Mouse (Mus musculus) kidney, adult 2 months (tissue): ENCODE measurements at regions not wholly inside any gene's neighbourhood (a gene's known extent, or its start where the extent isn't known, plus 50 kb on each side); places are given as distances from the start of the nearest gene placed in this dataset.

Experiments
- CTCF ChIP-seq: fragments of 200-500 bp; conservative IDR thresholded peaks from 2 replicates; pipeline ENCODE4 v1.5.1; 2011; ENCODE audit warnings: low read depth, mild to moderate bottlenecking, control low read depth, low read length, moderate library complexity, mixed read lengths; ENCODE audit not compliant: insufficient read depth, insufficient read length
- POLR2A ChIP-seq: fragments of 200-500 bp; IDR thresholded peaks from one replicate; pipeline ENCODE4 v1.6.1; 2011; ENCODE audit warnings: low read depth, low read length, control low read depth

GRCm38 (mm10) chr12:112435295-112436110 is 53.7 kb upstream of the A530016L24Rik start:
- TF ChIP-seq CTCF (no peak), POLR2A (no peak)
